Mouse (Mus musculus) MEL (cell line): ENCODE results near the gene Fank1. TPM values are rescaled to one million over a fixed set of nuclear protein-coding genes. Genes with fewer than 3 reads are reported as not detected.

ENCODE experiments used
- DNase-seq: peaks from one replicate; pipeline ENCODE4 v3.0.0; 2011; ENCODE audit warnings: low read depth, low spot score
- H3K27ac ChIP-seq: 2 replicates; pipeline ENCODE4 v1.5.1; 2012; ENCODE audit warnings: low read depth, mild to moderate bottlenecking, control low read depth, low read length, moderate library complexity; ENCODE audit not compliant: control insufficient read depth
- H3K27me3 ChIP-seq, 2 experiments: fragments of 150-350 bp in 1 of 2; sonication (generic) in 1 of 2; 2 replicates each; pipeline ENCODE4 v1.6.1; 2012; ENCODE audit warnings: low read length in 2 of 2, mild to moderate bottlenecking in 2 of 2, improper control_type of control experiment in 1 of 2, moderate library complexity in 1 of 2; ENCODE audit not compliant: insufficient read depth in 2 of 2, control insufficient read depth in 1 of 2
- H3K36me3 ChIP-seq, 2 experiments: 2 replicates each; pipeline ENCODE4 v1.6.1; 2012 to 2014; ENCODE audit warnings: low read length in 2 of 2, improper control_type of control experiment in 1 of 2, inconsistent platforms in 1 of 2, mild to moderate bottlenecking in 1 of 2; ENCODE audit not compliant: insufficient read depth in 2 of 2, control insufficient read depth in 1 of 2
- H3K4me1 ChIP-seq, 2 experiments: fragments of 150-350 bp in 1 of 2; sonication (generic) in 1 of 2; 2 replicates each; pipeline ENCODE4 v1.6.1; 2012; ENCODE audit warnings: low read length in 2 of 2, improper control_type of control experiment in 1 of 2, mild to moderate bottlenecking in 1 of 2; ENCODE audit not compliant: insufficient read depth in 2 of 2, control insufficient read depth in 1 of 2
- H3K4me3 ChIP-seq, 2 experiments: fragments of 150-350 bp in 1 of 2; sonication (generic) in 1 of 2; 2 replicates each; pipeline ENCODE4 v1.5.1; 2012; ENCODE audit warnings: low read depth in 2 of 2, low read length in 2 of 2, mild to moderate bottlenecking in 2 of 2, moderate library complexity in 2 of 2, control low read depth in 1 of 2, improper control_type of control experiment in 1 of 2; ENCODE audit not compliant: control insufficient read depth in 1 of 2, insufficient read depth in 1 of 2
- H3K79me2 ChIP-seq: 2 replicates; pipeline ENCODE4 v1.6.1; 2012; ENCODE audit warnings: mild to moderate bottlenecking, low read length, moderate library complexity; ENCODE audit not compliant: control insufficient read depth, poor library complexity, insufficient read depth
- H3K9ac ChIP-seq: 2 replicates; pipeline ENCODE4 v1.6.1; 2012; ENCODE audit warnings: low read depth, mild to moderate bottlenecking, control low read depth, low read length, moderate library complexity; ENCODE audit not compliant: control insufficient read depth, poor library complexity, severe bottlenecking
- H3K9me3 ChIP-seq: fragments of 150-350 bp; sonication (generic); replicated peaks from 2 replicates; pipeline ENCODE4 v1.6.1; 2012; ENCODE audit warnings: mild to moderate bottlenecking, low read length, improper control_type of control experiment, moderate library complexity; ENCODE audit not compliant: insufficient read depth
- BHLHE40 ChIP-seq: IDR thresholded peaks from 2 replicates; pipeline ENCODE4 v1.6.1; 2012; ENCODE audit warnings: low read depth, mild to moderate bottlenecking, inconsistent platforms, low read length, improper control_type of control experiment, borderline replicate concordance
- CHD1 ChIP-seq: IDR thresholded peaks from 2 replicates; pipeline ENCODE4 v1.6.1; 2012; ENCODE audit warnings: low read depth, mild to moderate bottlenecking, inconsistent platforms, low read length, improper control_type of control experiment
- CHD2 ChIP-seq: IDR thresholded peaks from 2 replicates; pipeline ENCODE4 v1.6.1; 2011; ENCODE audit warnings: low read length, improper control_type of control experiment
- CTCF ChIP-seq, 3 experiments: IDR thresholded peaks in 2 of 3; conservative IDR thresholded peaks in 1 of 3; 2 replicates each; pipeline ENCODE4 v1.5.1; 2011 to 2012; ENCODE audit warnings: low read length in 3 of 3, low read depth in 2 of 3, mild to moderate bottlenecking in 2 of 3, improper control_type of control experiment in 1 of 3, inconsistent platforms in 1 of 3, mixed read lengths in 1 of 3, moderate library complexity in 1 of 3; ENCODE audit not compliant: control insufficient read depth in 1 of 3, insufficient read depth in 1 of 3, poor library complexity in 1 of 3, severe bottlenecking in 1 of 3
- E2F4 ChIP-seq: IDR thresholded peaks from 2 replicates; pipeline ENCODE4 v1.6.1; 2011; ENCODE audit warnings: low read depth, low read length, improper control_type of control experiment, borderline replicate concordance
- EP300 ChIP-seq, 2 experiments: IDR thresholded peaks; 2 replicates each; pipeline ENCODE4 v1.6.1; 2011; ENCODE audit warnings: improper control_type of control experiment in 2 of 2, low read length in 2 of 2, low read depth in 1 of 2, mild to moderate bottlenecking in 1 of 2
- GABPA ChIP-seq: IDR thresholded peaks from 2 replicates; pipeline ENCODE4 v1.6.1; 2012; ENCODE audit warnings: low read depth, mild to moderate bottlenecking, inconsistent platforms, low read length, improper control_type of control experiment, moderate library complexity
- HCFC1 ChIP-seq: IDR thresholded peaks from 2 replicates; pipeline ENCODE4 v1.6.1; 2012; ENCODE audit warnings: low read depth, mild to moderate bottlenecking, inconsistent platforms, low read length, improper control_type of control experiment, moderate library complexity
- JUND ChIP-seq: IDR thresholded peaks from 2 replicates; pipeline ENCODE4 v1.6.1; 2011; ENCODE audit warnings: low read depth, mild to moderate bottlenecking, improper control_type of control experiment, low read length
- MAFK ChIP-seq: IDR thresholded peaks from 2 replicates; pipeline ENCODE4 v1.6.1; 2011; ENCODE audit warnings: low read depth, mild to moderate bottlenecking, low read length, improper control_type of control experiment, borderline replicate concordance
- MEF2A ChIP-seq: IDR thresholded peaks from 2 replicates; pipeline ENCODE4 v1.6.1; 2014; ENCODE audit warnings: low read depth, mild to moderate bottlenecking, inconsistent platforms, low read length, improper control_type of control experiment; ENCODE audit not compliant: poor library complexity, insufficient replicate concordance, severe bottlenecking; ENCODE audit errors: extremely low read depth
- MXI1 ChIP-seq: IDR thresholded peaks from 2 replicates; pipeline ENCODE4 v1.6.1; 2011; ENCODE audit warnings: mild to moderate bottlenecking, low read depth, low read length, improper control_type of control experiment
- MYC ChIP-seq: IDR thresholded peaks from 2 replicates; pipeline ENCODE4 v1.6.1; 2011; ENCODE audit warnings: low read depth, mild to moderate bottlenecking, low read length, improper control_type of control experiment, moderate library complexity
- NELFE ChIP-seq: IDR thresholded peaks from 2 replicates; pipeline ENCODE4 v1.6.1; 2011; ENCODE audit warnings: low read depth, low read length, improper control_type of control experiment
- POLR2A ChIP-seq, 2 experiments: IDR thresholded peaks; 2 replicates each; pipeline ENCODE4 v1.6.1; 2011 to 2012; ENCODE audit warnings: low read length in 2 of 2, mild to moderate bottlenecking in 2 of 2, control low read depth in 1 of 2, improper control_type of control experiment in 1 of 2, low read depth in 1 of 2, moderate library complexity in 1 of 2; ENCODE audit not compliant: control insufficient read depth in 1 of 2, insufficient read depth in 1 of 2, poor library complexity in 1 of 2
- POLR2AphosphoS2 ChIP-seq: IDR thresholded peaks from 2 replicates; pipeline ENCODE4 v1.6.1; 2011; ENCODE audit warnings: low read length, improper control_type of control experiment
- POLR2AphosphoS5 ChIP-seq: IDR thresholded peaks from 2 replicates; pipeline ENCODE4 v1.6.1; 2012; ENCODE audit warnings: low read depth, borderline replicate concordance, mild to moderate bottlenecking, inconsistent platforms, low read length, moderate library complexity, mixed read lengths
- TCF12 ChIP-seq: IDR thresholded peaks from 2 replicates; pipeline ENCODE4 v1.6.1; 2014; ENCODE audit warnings: low read depth, mild to moderate bottlenecking, inconsistent platforms, low read length, improper control_type of control experiment, moderate library complexity
- USF1 ChIP-seq: IDR thresholded peaks from 2 replicates; pipeline ENCODE4 v1.6.1; 2014; ENCODE audit warnings: low read depth, mild to moderate bottlenecking, inconsistent platforms, low read length, improper control_type of control experiment, moderate library complexity
- ZNF384 ChIP-seq: IDR thresholded peaks from 2 replicates; pipeline ENCODE4 v1.6.1; 2012; ENCODE audit warnings: low read depth, mild to moderate bottlenecking, inconsistent platforms, low read length, improper control_type of control experiment
- polyA plus RNA-seq, 2 experiments: library from polyadenylated mRNA; stranded (reverse) in 1 of 2; unstranded in 1 of 2; fragments of >175 nt in 1 of 2; fragments of >200 nt in 1 of 2; gene quantifications; 2 replicates each; pipeline versions ENCODE4 v1.2.1 to v1.2.4; 2012; ENCODE audit warnings: low replicate concordance in 2 of 2, low read depth in 1 of 2; ENCODE audit not compliant: insufficient read length in 2 of 2, insufficient read depth in 1 of 2, missing spikeins in 1 of 2
- total RNA-seq: library from RNA; depleted of rRNA; stranded (reverse); fragments of 300-350 nt; gene quantifications from 2 replicates; pipeline ENCODE4 v1.2.3, GENCODE M21; 2012

Gene Fank1
- total and polyA plus RNA-seq, 3 experiments = 0.17 to 1.8 TPM; not detected in 1

GRCm38 (mm10) chr7:133862233-133862632, 85.6 kb downstream of the Fank1 start:
- Histone ChIP-seq H3K4me3 (no peak overlapping the region), H3K9me3 (no peaks in the 10 kb centered on the region), H3K4me1 (no peaks in the 10 kb centered on the region), H3K9ac (no peak overlapping the region), H3K27ac (no peak overlapping the region), H3K27me3 (no peaks in the 10 kb centered on the region), H3K36me3 (no peaks in the 10 kb centered on the region), H3K79me2 (no peaks in the 10 kb centered on the region)
- no peak for TF ChIP-seq E2F4
- TF ChIP-seq MYC = no peak
- no peak for TF ChIP-seq ZNF384
- no peak for TF ChIP-seq MAFK
- no peak for TF ChIP-seq POLR2AphosphoS5
- TF ChIP-seq CTCF (IDR thresholded peaks at IDR 0.05 in 2 of 3, conservative IDR thresholded peaks at IDR 0.05 in 1 of 3; ENCODE audit: control insufficient read depth in 1 of 3, insufficient read depth in 1 of 3, low read depth in 2 of 3, low read length in 3 of 3, poor library complexity in 1 of 3, severe bottlenecking in 1 of 3) = no peak
- no peak for TF ChIP-seq USF1
- no peak for TF ChIP-seq HCFC1
- DNase-seq = no peak

- Histone ChIP-seq H3K9me3 (no peaks in the 10 kb centered on the region), H3K4me3 (no peak overlapping the region), H3K9ac (no peak overlapping the region), H3K36me3 (no peaks in the 10 kb centered on the region), H3K27me3 (no peaks in the 10 kb centered on the region), H3K4me1 (no peaks in the 10 kb centered on the region), H3K27ac (no peak overlapping the region), H3K79me2 (no peaks in the 10 kb centered on the region)
- no peak for TF ChIP-seq EP300 (IDR thresholded peaks at IDR 0.05; ENCODE audit: low read depth in 1 of 2, low read length in 2 of 2)
- TF ChIP-seq POLR2AphosphoS2 = no peak
- no peak for TF ChIP-seq MYC
- TF ChIP-seq MEF2A = no peak
- no peak for TF ChIP-seq ZNF384
- TF ChIP-seq GABPA = no peak
- no peak for TF ChIP-seq BHLHE40
- TF ChIP-seq TCF12 = no peak
- no peak for TF ChIP-seq MXI1
- TF ChIP-seq JUND = no peak
- TF ChIP-seq USF1 = no peak
- no peak for DNase-seq
Observed at GRCm38 (mm10) chr7:133862723-133863122, 86.1 kb downstream of the Fank1 start.

- TF ChIP-seq CHD2 (no peak), POLR2A (IDR thresholded peaks at IDR 0.05; ENCODE audit: control insufficient read depth in 1 of 2, insufficient read depth in 1 of 2, low read depth in 1 of 2, low read length in 2 of 2, poor library complexity in 1 of 2) (no peak), CHD1 (no peak), GABPA (no peak), NELFE (no peak), ZNF384 (no peak), MAFK (no peak), MYC (no peak)
- Histone ChIP-seq H3K9me3 (no peaks in the 10 kb centered on the region), H3K36me3 (no peaks in the 10 kb centered on the region), H3K27me3 (no peaks in the 10 kb centered on the region), H3K79me2 (no peaks in the 10 kb centered on the region), H3K9ac (no peak overlapping the region), H3K4me3 (no peak overlapping the region), H3K27ac (no peak overlapping the region), H3K4me1 (no peaks in the 10 kb centered on the region)
- DNase-seq = no peak
Observed at GRCm38 (mm10) chr7:133863151-133863550, 86.5 kb downstream of the Fank1 start.
